Mouse (Mus musculus) forebrain, embryonic 13.5 days (tissue): ENCODE measurements around the gene Tead1. TPM values are rescaled to one million over a fixed set of nuclear protein-coding genes. Genes with fewer than 3 reads are reported as not detected.

ENCODE experiments used
- ATAC-seq: fragments of 200-750 bp; cut with Nextera tagmentation; 2 replicates; pipeline ENCODE4 v1.8.0; 2017
- H3K27ac ChIP-seq: fragments of 300-500 bp; sonication (generic); 2 replicates; pipeline ENCODE4 v1.5.1; 2015; ENCODE audit warnings: inconsistent platforms, mild to moderate bottlenecking, moderate library complexity
- H3K27me3 ChIP-seq: fragments of 300-500 bp; sonication (generic); 2 replicates; pipeline ENCODE4 v1.6.1; 2015; ENCODE audit warnings: mild to moderate bottlenecking, inconsistent platforms
- H3K36me3 ChIP-seq: fragments of 300-500 bp; sonication (generic); 2 replicates; pipeline ENCODE4 v1.6.1; 2015; ENCODE audit warnings: mild to moderate bottlenecking, inconsistent platforms; ENCODE audit not compliant: poor library complexity, severe bottlenecking
- H3K4me1 ChIP-seq: fragments of 300-500 bp; sonication (generic); 2 replicates; pipeline ENCODE4 v1.6.1; 2015; ENCODE audit warnings: inconsistent platforms
- H3K4me2 ChIP-seq: fragments of 300-500 bp; sonication (generic); 2 replicates; pipeline ENCODE4 v1.6.1; 2015; ENCODE audit warnings: inconsistent platforms, mild to moderate bottlenecking, moderate library complexity
- H3K4me3 ChIP-seq: fragments of 300-500 bp; sonication (generic); 2 replicates; pipeline ENCODE4 v1.5.1; 2015; ENCODE audit warnings: mild to moderate bottlenecking, inconsistent platforms
- H3K9ac ChIP-seq: fragments of 300-500 bp; sonication (generic); 2 replicates; pipeline ENCODE4 v1.6.1; 2015; ENCODE audit warnings: mild to moderate bottlenecking, inconsistent platforms
- H3K9me3 ChIP-seq: fragments of 300-500 bp; sonication (generic); replicated peaks from 2 replicates; pipeline ENCODE4 v1.6.1; 2016; ENCODE audit warnings: inconsistent platforms
- WGBS: fragments of 180-500 bp; shearing (Covaris S2); methylation state at CpG from one replicate; pipeline ENCODE4 v1.1.7; 2015; 5-methylcytosine and 5-hydroxymethylcytosine counted together
- polyA plus RNA-seq: library from polyadenylated mRNA; unstranded; fragments of >200 nt; fragmentation: Nextera tagmentation; extraction: Ambion mirVana; gene quantifications from 2 replicates; pipeline ENCODE4 v1.2.1, GENCODE M21; 2015

Tead1 gene
- polyA plus RNA-seq, 1 experiment from 2014 or later = 22.0 TPM

GRCm38 (mm10) chr7:112690836-112691781, 12.0 kb downstream of the Tead1 start:
- H3K9ac ChIP-seq = no peak overlapping the region

GRCm38 (mm10) chr7:112693566-112693965, 14.4 kb downstream of the Tead1 start:
- Histone ChIP-seq H3K9me3 (no peaks in the 10 kb centered on the region), H3K4me1 (peaks cover 72% of the 10 kb centered on the region), H3K36me3 (no peaks in the 10 kb centered on the region), H3K4me3 (no peak overlapping the region), H3K27me3 (no peaks in the 10 kb centered on the region), H3K27ac (no peak overlapping the region), H3K9ac (no peak overlapping the region), H3K4me2 (no peak overlapping the region)
- 70% methylated on average over 10 of the region's 10 CpGs for WGBS
- ATAC-seq = no peak

More at GRCm38 (mm10) chr7:112690836-112691781, 12.0 kb downstream of the Tead1 start:
- Histone ChIP-seq H3K27me3 (no peaks in the 10 kb centered on the region), H3K36me3 (no peaks in the 10 kb centered on the region), H3K27ac (no peak overlapping the region), H3K4me2 (no peak overlapping the region), H3K4me3 (no peak overlapping the region), H3K9me3 (no peaks in the 10 kb centered on the region), H3K4me1 (peaks cover 65% of the 10 kb centered on the region)
- no peak for ATAC-seq
- 19% methylated on average over 7 of the region's 7 CpGs for WGBS

DNA sequence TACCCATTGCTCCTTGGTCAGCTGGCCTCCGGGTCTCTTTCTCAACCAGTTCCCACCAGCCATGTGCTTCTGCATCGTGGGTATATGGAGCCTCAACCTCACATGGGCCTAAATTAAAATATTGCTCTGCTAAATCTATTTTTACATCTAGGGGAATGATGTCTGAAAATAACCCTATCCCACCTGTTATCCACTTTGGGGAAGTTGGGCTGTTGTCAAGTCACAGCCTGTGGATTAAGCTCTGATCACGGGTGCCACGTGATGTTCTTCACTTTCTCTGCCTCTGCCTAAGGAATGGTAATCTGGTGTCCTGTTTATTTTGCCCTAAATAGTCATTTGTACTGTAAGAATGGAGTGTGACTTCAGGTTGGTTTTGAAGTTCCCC, 17.7 kb downstream of the Tead1 start:
- WGBS = 58% methylated on average over 4 of the region's 4 CpGs
- ATAC-seq = 0 out of 2 replicates have a peak, but pooled peaks have one; percentile 9

DNA sequence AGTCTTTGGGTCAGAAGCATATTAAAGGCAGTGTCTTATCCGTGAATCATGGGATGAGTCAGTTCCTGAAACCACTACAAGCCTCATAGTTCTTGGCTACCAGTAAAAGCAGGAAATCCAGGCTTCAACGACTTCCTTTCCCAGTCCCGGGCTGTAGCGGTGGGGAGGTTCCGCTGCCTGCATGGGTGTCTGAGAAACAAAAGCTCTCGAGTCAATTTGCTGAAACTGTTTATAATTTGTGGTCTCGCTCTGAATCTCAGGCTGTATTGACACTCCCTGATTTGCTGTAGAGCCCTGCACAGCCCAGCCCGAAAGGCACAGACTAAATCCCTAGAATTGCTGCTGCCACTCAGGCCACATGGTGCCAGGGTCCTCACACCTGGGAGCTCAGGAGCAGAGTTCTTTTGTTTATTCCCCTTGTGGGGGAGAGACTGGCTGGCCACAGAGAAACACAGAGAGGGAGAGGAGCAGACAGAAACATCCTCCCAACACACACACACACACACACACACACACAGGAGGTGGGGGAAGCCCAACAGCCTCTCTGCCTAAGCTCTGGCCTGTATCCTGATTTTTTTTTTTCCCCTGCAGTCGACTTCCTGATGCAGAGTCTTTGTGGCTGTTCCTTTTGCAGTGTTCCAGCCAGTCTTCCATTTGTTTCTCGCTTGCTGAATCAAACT, 18.2 kb downstream of the Tead1 start:
- Histone ChIP-seq H3K4me1 (peaks cover 58% of the 10 kb centered on the region), H3K9ac (peak overlapping the region; percentile 37; the same call in 1 of the 2 replicates)
- peak; percentile 50; the same call in 1 of the 2 replicates for ATAC-seq

More for the DNA sequence above, 17.7 kb downstream of the Tead1 start:
- H3K27ac ChIP-seq = peak overlapping the region; percentile 65
- no peak overlapping the region for H3K4me3 ChIP-seq
- H3K27me3 ChIP-seq = no peaks in the 10 kb centered on the region
- H3K4me2 ChIP-seq = peak overlapping the region; percentile 28; the same call in 1 of the 2 replicates
- H3K4me1 ChIP-seq = peaks cover 63% of the 10 kb centered on the region
- H3K9me3 ChIP-seq = no peaks in the 10 kb centered on the region
- no peak overlapping the region for H3K9ac ChIP-seq
- H3K36me3 ChIP-seq = no peaks in the 10 kb centered on the region

DNA sequence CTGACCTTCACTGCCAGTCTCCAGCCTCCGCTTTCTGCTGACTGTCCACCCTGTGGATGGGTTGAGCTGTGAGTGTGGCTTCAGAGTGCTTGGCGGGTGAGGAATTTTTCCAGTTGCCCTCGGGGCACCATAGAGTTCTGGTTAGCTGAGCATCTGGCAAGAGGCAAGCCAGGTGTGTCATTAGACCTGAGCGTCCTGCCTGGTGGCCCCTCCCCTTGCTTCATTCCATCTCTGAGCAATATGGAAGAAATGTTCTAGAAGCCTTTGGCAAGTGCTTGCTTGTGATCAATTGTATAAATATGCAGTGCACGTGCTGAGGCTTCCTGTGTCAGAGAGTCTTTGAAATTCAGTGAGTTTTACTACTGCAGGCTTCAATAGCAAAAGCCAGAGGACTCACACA, 21.0 kb downstream of the Tead1 start:
- WGBS = 72% methylated on average over 5 of the region's 5 CpGs
- no peak for ATAC-seq
- Histone ChIP-seq H3K9me3 (no peaks in the 10 kb centered on the region), H3K4me3 (no peak overlapping the region), H3K27me3 (no peaks in the 10 kb centered on the region), H3K9ac (no peak overlapping the region), H3K36me3 (no peaks in the 10 kb centered on the region), H3K27ac (no peak overlapping the region), H3K4me1 (peaks cover 53% of the 10 kb centered on the region), H3K4me2 (no peak overlapping the region)

More for the DNA sequence above, 18.2 kb downstream of the Tead1 start:
- no peaks in the 10 kb centered on the region for H3K27me3 ChIP-seq
- 5% methylated on average over 10 of the region's 10 CpGs for WGBS
- peak overlapping the region; percentile 28 for H3K4me2 ChIP-seq
- no peaks in the 10 kb centered on the region for H3K36me3 ChIP-seq
- H3K9me3 ChIP-seq = no peaks in the 10 kb centered on the region
- peak overlapping the region; percentile 65 for H3K27ac ChIP-seq
- H3K4me3 ChIP-seq = no peak overlapping the region

GRCm38 (mm10) chr7:112703341-112703740, 24.2 kb downstream of the Tead1 start:
- H3K4me3 ChIP-seq = no peak overlapping the region
- H3K27ac ChIP-seq = no peak overlapping the region
- WGBS = 86% methylated on average over 4 of the region's 4 CpGs
- no peak overlapping the region for H3K4me2 ChIP-seq
- ATAC-seq = no peak
- peaks cover 29% of the 10 kb centered on the region for H3K4me1 ChIP-seq
- H3K27me3 ChIP-seq = no peaks in the 10 kb centered on the region
- H3K36me3 ChIP-seq = no peaks in the 10 kb centered on the region
- no peaks in the 10 kb centered on the region for H3K9me3 ChIP-seq
- H3K9ac ChIP-seq = no peak overlapping the region

GRCm38 (mm10) chr7:112705870-112706269, 26.8 kb downstream of the Tead1 start:
- H3K4me2 ChIP-seq = no peak overlapping the region
- WGBS = 85% methylated on average over 9 of the region's 9 CpGs
- peaks cover 17% of the 10 kb centered on the region for H3K4me1 ChIP-seq
- H3K27ac ChIP-seq = no peak overlapping the region
- no peak for ATAC-seq
- H3K4me3 ChIP-seq = no peak overlapping the region
- H3K36me3 ChIP-seq = no peaks in the 10 kb centered on the region
- H3K9ac ChIP-seq = no peak overlapping the region
- H3K27me3 ChIP-seq = no peaks in the 10 kb centered on the region
- no peaks in the 10 kb centered on the region for H3K9me3 ChIP-seq

DNA sequence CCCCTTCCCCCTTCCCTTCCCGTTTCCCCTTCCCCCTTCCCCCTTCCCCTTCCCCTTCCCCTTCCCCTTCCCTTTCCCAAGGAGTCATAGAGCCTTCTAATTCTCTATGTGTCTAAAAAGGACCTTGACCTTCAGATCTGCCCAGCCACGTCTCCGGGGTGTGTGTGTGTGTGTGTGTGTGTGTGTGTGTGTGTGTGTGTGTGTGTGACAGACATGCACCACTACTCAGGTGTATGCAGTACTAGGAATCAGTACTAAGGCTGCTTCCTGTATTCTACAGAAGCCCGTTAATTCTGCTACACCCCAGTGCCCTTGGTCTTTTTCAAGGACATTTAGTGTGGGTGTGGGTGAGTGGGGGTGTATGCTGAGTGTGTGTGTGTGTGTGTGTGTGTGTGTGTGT, 27.6 kb downstream of the Tead1 start:
- no peaks in the 10 kb centered on the region for H3K9me3 ChIP-seq
- no peak overlapping the region for H3K4me3 ChIP-seq
- H3K27ac ChIP-seq = no peak overlapping the region
- WGBS = 72% methylated on average over 3 of the region's 4 CpGs
- ATAC-seq = no peak
- no peaks in the 10 kb centered on the region for H3K36me3 ChIP-seq
- no peak overlapping the region for H3K9ac ChIP-seq
- no peak overlapping the region for H3K4me2 ChIP-seq
- H3K4me1 ChIP-seq = peaks cover 19% of the 10 kb centered on the region
- no peaks in the 10 kb centered on the region for H3K27me3 ChIP-seq

DNA sequence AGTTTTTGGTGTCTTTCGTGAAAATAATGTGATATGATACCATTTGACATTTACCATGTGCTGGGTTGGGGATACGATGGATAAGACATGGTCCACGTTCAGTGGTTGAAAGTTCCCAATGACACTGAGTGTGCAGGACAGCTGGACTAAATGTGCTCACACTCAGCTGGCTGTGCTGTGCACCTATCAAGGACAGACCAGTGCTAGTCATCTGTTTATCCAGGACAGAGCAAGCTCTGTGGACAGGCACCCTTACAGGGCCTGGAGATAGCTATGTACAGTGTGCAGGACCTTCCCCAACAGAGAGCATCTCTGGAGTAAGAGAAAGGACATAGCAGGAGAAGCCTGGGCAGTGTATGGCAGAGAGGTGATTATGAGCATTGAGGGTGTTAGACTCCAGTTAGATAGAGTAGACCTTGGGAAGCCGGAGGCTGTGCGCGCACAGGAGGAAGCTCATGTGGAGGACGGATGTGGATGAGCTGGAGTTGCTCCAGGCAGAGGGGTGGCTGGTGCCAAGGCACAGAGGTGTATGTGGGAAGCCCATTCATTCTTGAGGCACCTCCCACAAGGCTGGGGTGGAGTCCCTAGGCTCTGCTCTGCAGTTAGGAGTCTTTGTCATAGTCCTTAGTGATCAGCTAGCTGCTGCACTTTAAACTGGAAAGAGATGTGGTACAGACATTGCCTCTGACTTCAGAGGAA, 31.4 kb downstream of the Tead1 start:
- H3K9ac ChIP-seq = no peak overlapping the region
- H3K4me1 ChIP-seq = peaks cover 29% of the 10 kb centered on the region
- H3K27me3 ChIP-seq = no peaks in the 10 kb centered on the region
- H3K4me2 ChIP-seq = no peak overlapping the region
- 85% methylated on average over 7 of the region's 7 CpGs for WGBS
- H3K4me3 ChIP-seq = no peak overlapping the region
- H3K27ac ChIP-seq = no peak overlapping the region
- H3K9me3 ChIP-seq = no peaks in the 10 kb centered on the region
- no peak for ATAC-seq
- H3K36me3 ChIP-seq = no peaks in the 10 kb centered on the region

GRCm38 (mm10) chr7:112711977-112712376, 32.9 kb downstream of the Tead1 start:
- Histone ChIP-seq H3K9me3 (no peaks in the 10 kb centered on the region), H3K4me1 (peaks cover 36% of the 10 kb centered on the region), H3K4me3 (no peak overlapping the region), H3K9ac (no peak overlapping the region), H3K36me3 (no peaks in the 10 kb centered on the region), H3K27me3 (no peaks in the 10 kb centered on the region), H3K27ac (no peak overlapping the region), H3K4me2 (no peak overlapping the region)
- ATAC-seq = no peak
- 92% methylated on average over 5 of the region's 5 CpGs for WGBS

DNA sequence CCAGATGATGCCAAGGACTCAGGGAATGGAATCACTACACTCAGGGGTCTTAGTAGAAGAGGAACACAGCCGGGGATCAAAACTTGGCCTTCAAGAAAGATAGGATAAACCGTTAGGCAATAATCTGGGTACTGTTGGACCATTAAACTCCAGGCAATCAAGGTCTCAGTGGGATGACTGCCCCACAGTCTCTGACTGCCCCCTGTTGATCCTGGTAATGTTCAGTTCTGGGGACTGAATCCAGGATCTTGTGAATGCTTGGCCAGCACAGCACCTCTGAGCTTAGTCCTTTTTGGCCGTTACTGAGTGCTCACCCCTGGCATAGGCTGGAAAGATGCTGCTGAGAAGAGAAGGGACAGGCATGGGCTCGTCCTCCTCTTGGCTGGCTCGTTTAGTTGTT, 34.4 kb downstream of the Tead1 start:
- H3K4me3 ChIP-seq = no peak overlapping the region
- no peak for ATAC-seq
- peaks cover 45% of the 10 kb centered on the region for H3K4me1 ChIP-seq
- H3K36me3 ChIP-seq = no peaks in the 10 kb centered on the region
- H3K9ac ChIP-seq = no peak overlapping the region
- WGBS = 64% methylated on average over 5 of the region's 5 CpGs
- no peak overlapping the region for H3K27ac ChIP-seq
- no peaks in the 10 kb centered on the region for H3K27me3 ChIP-seq
- no peaks in the 10 kb centered on the region for H3K9me3 ChIP-seq
- H3K4me2 ChIP-seq = no peak overlapping the region

DNA sequence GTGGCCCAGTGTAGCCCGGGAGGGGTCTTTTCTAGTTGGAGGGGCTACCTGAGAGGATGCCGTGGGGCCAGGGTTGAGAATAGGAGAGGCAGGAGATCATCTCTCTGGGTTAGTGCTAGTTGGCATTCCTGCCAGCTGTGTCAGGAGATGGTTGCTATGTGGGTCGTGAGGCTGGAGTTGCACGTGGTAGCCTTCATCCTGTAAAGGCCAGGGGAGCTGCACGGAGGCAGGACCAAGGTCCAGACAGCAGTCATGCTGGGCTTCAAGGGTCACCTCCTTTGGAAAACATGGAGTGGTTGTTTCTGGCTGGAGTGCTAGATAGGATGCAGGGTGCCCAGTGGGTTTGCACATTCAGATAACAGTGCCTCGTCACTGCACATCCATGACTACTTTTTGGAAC, 35.7 kb downstream of the Tead1 start:
- Histone ChIP-seq H3K27me3 (no peaks in the 10 kb centered on the region), H3K9ac (no peak overlapping the region), H3K9me3 (no peaks in the 10 kb centered on the region), H3K36me3 (no peaks in the 10 kb centered on the region), H3K27ac (no peak overlapping the region), H3K4me3 (no peak overlapping the region), H3K4me2 (no peak overlapping the region), H3K4me1 (peaks cover 54% of the 10 kb centered on the region)
- 83% methylated on average over 6 of the region's 6 CpGs for WGBS
- ATAC-seq = no peak
